Mouse (Mus musculus): ENCODE measurements around the gene Ube2o.
A peak's percentile ranks its signal among the peaks of the same experiment; 100 is the strongest.

The Ube2o gene

DNA sequence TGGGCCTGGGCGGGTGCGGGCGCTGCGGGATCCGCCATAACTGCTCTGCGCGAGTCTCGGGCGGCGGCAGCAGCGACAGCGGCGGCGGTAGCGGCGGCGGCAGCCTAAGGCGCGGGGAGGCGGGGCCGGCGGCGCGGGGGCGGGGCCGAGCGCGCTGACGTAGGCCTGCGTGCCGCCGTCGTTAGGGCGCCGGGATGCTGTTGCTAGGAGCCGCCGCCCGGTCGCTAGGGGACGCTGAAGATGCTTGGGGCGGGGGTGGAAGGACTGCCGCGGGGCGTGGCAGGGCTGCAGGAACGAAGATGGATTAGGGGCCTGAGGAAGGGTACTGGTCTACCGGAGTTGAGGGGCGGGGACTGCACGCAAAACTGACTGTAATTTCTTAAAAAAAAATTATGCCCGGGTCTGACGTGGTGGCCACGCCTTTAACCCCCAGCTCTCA is at the start of gene Ube2o:
Gene Ube2o (minus strand): TSS at position 72 of the 439 bp plus-strand sequence.
- peak; percentile 42 for DNase-seq (ENCODE audit: low spot score)

DNA sequence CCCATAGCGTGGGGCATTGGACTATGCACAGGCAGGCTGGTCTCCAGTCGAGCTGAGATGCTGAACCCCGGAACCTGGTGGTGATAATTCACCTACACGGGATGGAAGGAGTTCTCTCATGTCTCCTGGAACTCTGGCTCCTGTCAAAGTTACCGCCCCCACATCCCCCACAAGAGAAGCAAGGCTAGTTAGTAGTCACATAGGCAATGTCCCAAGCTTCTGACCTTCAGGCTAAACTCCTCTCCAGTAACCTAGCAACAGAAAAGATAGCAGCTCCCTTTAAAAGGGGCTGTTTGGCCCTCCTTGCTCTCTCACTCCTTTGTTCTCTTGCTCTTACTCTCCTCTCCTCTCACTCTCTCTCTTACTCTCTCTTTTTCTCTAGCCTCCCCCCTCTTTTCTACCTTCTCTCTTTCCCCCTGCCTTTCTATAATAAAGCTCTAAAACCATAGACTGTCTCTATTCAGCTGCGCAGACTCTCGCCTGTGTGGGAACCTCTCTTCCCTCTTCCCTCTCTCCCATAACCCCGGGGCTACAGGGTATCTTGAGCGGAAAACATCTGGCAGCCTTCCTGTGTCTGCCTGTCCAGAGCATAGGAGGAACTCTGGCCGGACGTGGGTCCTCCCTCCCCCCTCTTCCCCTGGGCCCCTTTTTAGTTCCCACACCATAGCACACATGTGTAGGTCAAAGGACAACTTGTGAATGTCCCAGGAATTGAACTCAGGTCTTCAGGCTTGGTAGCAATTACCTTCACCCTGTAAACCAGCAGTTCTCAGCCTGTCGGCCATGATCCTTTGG is 49.1 kb upstream of the Ube2o start:
- no peak for DNase-seq (ENCODE audit: low spot score)

DNA sequence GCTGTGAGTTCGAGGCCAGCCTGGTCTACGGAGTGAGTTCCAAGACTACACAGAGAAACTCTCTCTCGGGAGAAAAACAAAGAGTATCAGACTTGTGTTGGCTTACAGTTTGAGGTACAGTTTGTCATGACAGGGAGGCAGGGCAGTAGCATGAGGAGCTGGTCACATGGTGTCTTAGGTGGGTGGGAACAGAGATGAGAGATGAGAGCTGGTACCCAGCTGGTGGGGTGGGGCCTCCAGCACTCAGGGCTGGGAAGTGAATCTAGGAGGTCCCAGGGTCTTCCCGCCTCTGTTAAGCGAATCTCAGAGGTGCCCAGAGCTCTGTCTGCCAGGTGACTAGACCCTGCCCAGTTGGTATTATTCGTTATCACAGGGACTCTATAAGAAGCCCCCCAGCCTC is 48.2 kb upstream of the Ube2o start:
- no peak for DNase-seq (ENCODE audit: low spot score)

DNA sequence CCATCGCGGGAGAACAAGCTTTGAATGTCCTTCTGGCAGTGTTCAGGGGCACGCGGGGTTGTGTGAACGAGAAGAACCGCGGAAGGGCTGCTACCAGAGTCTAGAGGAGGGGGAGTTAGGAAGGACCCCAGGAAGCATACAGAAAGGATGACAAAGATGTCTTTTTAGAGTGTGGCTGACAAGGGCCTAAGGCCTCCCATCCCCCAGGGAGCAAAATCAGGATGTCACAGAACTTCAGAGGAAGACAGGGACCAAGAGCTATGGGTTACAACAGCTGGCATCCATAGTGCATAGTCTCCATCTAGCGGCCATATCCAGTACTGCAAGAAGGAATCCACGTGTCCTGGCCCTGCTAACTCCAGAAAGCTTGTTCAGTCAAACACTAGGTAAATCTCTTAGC is 47.5 kb upstream of the Ube2o start:
- DNase-seq (ENCODE audit: low spot score): peak; percentile 83

DNA sequence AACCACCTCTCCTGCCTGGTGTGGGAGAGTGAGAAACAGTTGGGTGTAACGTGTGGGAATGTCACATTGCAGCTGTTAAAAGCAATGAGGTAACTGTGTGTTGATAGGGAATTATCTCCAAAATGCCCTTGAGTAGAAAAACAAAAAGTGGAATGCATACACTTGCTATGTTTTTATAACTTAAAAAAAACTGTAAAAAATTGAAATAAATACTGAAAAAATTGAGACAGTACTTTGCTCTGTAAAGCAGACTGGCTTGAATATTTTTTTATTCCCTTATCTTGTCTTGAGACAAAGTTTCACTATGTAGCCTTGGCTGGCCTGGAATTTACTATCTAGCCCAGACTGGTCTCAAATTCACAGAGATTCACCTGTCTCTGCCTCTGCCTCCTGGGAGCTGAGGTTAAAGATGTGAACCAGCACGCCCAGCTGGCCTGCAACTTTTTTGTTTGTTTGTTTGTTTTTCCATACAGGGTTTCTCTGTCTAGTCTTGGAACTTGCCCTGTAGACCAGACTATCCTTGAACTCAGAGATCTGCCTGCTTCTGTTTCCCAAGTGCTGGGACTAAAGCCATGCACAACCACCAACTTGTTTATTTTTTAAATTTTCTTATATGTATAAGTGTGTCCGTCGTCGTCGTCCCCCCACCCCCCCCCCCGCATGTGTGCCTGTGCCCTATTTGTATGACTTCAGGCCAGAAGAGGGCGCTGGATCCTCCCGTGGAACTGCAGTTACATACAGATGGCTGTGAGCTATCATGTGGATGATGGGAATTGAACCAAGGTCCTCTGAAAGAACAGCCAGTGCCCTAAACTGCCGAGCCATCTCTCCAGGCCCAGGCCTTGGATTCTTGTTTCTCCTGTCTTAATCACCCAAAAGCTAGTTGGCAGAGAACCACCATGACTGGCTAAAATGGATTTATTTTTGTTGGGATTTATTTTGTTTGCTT is 46.1 kb upstream of the Ube2o start:
- no peak for DNase-seq (ENCODE audit: low spot score)

DNA sequence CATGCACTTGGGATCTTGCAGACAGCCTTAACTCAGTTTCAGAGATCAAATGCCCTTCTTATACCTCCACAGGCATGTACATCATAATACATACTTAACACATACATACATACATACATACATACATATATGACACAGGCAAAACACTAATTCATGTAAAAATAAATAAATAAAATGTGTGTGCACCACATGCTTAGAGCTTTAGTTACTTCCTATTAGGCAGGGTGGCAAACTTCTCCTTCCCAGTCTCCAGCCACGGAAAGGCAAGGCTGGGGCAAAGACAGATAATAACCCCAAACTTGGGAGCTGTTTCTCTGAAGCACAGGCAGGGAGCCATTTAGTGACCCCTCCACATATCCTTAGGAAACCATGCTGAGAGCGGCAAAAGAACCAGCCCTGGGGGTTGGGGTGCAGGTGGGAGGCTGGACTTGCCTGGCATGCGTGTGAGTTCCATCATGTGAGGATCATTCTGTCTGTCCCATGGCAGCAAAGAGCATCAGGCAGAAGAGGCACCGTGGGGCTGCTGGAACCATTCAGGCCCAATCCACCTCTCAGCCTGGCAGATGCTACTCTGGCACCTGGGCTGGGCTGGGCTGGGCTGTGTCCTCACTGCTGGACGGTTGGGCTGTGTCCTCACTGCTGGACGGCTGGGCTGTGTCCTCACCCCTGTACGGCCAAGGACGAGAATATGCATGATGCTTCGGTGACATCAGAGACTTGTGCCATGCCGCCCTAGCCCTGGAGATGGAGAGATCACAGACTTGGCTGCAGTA is 45.2 kb upstream of the Ube2o start, which contains the start of gene Rhbdf2:
Gene Rhbdf2 (minus strand): TSS at position 721 of the 773 bp plus-strand sequence.
- DNase-seq (ENCODE audit: low spot score): no peak

DNA sequence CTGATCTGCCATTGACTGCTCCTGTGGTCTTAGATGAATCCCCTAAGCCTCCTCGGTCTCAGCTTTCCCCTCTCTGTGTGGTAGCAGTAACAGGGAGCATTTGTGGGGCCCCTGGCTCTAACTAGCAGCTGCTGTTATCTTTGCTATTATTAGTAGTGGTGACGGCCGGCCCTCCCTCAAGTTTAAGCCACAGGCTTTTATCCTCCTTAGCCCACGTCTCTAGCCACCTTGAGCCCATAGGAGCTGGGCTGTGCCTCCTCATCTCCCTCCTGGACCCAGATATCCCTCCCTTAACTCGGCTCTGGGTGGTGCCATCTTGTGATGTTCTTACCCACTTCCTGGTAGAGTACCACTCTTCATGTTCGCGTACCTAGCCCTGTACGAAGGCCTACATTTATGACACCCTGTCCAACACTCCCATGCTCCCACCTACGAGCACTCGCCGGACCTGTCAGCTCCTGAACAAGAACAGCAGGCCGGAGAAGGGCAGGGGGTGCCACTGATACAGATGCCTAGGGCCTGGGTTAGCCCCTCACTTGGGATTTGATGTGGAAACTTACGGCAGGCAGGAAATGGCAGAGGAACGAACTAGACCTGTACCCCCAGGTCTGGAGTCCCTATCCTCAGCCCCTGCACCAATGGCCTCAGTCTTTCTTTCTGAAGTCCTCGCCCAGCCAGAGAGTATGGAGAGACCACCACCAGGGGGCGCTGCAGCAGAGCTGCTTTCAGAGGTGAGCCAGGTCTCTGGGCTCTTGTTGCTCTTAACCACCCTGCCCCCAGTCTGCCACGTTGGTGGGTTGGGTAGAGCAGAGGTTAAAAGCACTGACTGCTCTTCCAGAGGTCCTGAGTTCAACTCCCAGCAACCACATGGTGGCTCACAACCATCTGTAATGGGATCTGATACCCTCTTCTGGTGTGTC is 44.1 kb upstream of the Ube2o start:
- DNase-seq (ENCODE audit: low spot score): no peak

DNA sequence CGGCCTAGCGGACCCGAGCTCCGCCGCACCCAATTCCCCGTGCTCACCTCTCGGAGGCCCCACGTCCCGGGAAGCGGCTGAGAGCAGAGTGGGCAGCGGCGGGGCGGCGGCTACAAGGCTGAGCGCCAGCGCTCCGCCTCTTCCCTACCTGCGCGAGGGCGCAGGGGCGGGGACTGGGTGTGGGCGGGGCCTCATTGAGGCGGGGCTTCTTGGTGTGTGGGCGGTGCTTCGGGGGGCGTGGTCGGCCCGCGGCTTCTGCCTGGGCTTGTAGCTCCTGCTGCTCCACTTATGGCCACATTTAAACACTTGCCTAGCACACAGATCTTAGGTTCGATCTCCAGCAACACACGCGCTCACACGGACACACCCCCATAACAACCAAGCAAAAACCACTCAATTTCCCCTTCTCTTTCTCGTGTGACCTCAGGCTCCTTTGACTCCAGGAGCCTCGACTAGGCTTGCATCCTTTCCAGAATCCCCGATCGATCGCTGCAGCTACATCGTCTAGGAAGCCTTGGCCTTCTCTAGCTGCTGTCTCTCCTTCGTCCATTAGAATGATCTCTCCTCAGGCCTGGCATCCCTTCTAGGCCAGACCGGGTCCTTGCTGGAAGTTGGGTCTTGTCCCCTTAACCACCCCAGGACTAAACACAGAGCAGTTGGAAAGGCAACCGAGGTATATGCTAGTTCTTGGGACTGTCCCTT is 43.0 kb upstream of the Ube2o start:
- no peak for DNase-seq (ENCODE audit: low spot score)

DNA sequence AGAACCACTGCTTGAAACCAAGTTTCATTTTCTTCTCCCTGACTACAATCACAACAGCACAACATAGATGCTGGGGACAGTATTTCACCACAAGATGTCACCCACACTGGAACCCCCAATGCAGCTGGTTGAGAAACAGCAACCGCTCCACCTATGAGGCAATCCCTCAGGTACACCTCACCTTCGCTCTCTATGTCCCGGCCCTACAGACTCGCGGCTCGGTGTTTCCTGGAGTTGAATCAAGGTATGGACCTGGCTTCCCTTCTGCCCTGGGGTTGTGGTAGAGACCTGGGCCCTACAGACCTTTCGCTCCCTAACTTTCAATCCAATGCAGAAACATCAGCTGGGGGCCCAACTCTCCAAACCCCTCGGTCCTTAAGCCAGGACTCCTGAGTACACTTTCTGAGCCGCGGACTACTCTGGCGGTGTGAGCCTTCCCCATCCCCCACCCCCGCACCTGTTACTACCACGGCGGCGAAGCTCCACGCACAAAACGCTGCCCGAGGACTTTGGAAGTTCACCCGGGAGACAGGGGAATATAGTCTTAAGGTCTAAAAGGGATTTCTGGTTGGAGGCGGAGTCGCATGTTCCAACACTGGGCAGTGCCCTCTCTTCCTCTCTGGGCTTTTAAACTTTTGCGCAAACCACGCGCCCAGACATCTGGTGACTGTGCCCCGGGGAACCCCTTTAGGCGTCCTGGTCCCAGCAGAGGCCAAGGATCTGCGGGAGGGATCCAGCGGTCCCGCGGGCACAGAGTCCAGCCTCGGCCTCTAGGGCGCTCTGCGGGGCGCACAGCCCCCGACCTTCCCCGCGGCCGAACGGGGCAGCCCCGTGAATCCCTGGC is 42.3 kb upstream of the Ube2o start:
- DNase-seq (ENCODE audit: low spot score): no peak

DNA sequence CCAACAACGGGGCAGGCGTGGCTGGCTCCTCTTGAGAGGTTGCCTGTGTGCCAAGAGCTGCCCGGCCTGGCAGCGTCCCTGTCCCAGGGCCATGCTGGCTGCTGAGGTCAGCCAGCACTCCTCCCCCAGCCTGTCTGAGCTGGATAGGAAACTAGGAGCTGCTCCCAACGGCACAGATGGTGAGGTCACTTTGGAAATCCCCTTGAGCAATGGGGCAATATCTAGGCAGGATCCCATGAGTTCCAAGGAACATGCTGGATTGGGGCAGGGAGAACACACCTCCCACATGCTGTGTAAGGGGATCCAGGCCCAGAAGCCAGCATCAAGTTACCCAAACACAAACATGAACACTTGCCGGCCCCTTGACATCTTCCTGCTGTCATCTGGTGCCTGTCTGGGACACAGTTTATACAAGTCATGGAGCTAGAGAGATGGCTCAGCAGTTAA is 40.0 kb upstream of the Ube2o start:
- no peak for DNase-seq (ENCODE audit: low spot score)

DNA sequence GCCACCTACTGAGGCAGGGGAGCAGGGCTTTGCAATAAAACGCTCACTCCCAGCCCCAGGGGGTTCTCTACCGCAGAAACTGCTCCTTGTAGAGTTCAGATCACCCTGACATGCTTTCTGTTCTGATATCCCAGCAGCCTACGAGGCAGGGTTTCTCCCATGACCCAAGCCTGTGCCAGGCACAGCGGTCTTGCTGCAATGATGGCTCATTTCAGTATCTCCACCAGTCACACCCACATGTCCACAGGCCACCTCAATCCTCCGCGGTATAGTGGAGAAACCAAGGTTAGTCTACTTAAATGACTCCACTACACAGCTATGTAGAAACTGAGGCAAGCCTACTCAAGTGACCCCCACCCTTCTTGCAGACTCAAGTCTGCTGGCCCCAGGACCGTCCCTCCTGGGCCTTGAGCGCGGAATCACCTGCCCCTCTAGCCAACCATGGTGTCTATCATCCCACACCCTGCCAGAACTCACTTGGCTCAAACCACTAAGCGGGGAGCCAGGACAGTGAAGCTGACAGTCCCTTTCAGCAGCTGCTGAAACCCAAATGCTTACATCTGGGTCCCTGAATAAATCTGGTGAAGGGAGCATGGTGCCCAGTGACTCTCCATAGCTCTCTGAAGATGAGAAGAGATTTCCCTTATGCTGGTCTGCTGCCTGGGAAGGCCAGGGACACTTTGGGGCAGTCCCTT is 39.5 kb upstream of the Ube2o start:
- DNase-seq (ENCODE audit: low spot score): no peak

DNA sequence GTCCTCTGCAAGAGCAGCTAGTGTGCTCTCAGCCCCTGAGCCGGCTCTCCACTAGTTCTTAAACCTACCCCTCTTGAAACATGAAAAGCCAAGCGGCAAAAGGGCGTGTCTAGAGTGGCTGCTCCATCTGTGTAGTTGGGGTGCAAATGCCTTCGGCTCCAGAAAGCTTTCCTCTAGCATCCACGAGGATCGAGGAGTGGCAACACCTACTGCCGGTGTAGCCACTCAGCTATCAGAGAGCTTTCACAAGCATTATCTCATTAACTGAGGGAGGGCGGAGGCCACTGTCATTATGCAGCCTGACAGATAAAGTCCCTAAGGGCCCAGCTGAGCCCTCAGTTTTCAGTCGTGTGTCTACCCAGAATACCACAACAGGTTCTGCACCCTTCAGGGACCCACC is 38.8 kb upstream of the Ube2o start:
- DNase-seq (ENCODE audit: low spot score): no peak

DNA sequence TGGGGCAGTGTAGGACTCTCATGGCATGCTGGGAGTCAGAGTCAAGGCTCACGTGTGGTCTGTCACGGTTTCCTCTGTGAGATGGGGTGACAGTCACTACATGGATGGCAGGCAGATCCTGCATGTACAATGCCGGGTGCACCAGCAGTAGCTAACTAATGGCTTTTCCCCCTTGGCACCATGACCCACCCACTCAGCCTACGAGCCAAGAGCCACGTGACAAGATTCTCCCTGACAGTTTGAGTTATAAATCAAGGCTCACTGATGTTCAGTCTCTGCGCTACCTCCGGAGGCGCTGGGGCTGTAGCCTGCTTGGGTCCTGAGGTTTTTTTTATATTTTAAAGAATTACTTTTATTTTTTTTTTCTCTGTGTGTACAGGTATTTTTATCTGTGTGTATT is 38.3 kb upstream of the Ube2o start:
- no peak for DNase-seq (ENCODE audit: low spot score)

DNA sequence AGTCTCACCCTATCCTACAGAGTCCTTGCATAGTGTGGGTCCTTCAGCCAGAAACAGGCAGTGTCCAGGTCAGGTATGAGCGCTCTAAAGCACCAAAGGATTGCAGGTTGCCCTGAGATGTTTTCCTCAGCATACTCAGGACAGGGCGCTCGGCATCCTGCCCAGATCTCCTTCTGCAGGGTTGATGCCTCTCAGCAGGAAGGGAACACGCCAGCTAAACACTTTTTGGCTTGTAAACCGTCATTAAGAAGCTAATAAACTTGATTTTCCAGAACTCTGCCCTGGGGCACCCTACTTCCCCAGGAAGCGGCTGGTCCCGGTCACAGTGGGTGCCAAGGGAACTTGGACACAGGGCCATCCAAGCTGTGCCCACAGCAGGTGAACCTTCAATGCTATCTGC is 37.9 kb upstream of the Ube2o start:
- DNase-seq (ENCODE audit: low spot score): no peak

DNA sequence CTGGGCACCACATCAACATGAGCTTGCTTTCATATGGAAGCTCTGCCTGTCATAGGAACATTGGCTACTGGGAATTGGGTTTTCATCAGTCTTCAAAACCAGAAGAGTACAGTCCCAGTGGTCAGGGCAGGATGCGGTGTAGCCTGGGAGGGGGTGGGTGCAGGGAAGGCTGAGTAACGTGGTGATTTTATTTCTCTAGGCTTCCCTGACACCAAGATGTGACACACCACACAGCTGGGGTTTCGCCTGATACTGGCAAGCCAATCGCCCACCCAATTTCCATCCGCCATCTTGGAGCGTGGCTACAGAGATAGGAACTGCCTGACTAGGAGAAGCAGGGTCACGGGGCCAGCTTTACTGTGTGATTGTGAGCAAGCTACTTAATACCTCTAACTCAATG is 37.4 kb upstream of the Ube2o start:
- no peak for DNase-seq (ENCODE audit: low spot score)

DNA sequence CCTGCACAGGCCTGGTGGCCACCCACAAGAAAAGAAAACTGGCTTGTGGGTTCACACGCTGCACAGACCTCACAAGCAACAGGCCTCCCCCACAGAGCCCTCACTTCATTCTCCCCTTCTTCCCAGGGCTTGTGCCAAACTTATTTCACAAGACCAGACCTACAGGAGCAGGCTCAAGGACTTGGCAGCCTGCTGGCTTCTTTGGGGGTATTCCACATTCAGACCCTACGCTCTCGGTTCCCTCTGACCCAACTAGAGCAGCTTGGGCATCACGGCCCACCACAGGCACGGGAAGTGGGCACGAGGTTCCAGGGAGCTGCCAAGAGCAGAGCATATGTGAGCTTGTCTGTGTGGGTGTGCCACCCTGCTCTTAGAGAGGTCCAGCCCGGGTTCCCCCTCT is 36.4 kb upstream of the Ube2o start:
- DNase-seq (ENCODE audit: low spot score): no peak

DNA sequence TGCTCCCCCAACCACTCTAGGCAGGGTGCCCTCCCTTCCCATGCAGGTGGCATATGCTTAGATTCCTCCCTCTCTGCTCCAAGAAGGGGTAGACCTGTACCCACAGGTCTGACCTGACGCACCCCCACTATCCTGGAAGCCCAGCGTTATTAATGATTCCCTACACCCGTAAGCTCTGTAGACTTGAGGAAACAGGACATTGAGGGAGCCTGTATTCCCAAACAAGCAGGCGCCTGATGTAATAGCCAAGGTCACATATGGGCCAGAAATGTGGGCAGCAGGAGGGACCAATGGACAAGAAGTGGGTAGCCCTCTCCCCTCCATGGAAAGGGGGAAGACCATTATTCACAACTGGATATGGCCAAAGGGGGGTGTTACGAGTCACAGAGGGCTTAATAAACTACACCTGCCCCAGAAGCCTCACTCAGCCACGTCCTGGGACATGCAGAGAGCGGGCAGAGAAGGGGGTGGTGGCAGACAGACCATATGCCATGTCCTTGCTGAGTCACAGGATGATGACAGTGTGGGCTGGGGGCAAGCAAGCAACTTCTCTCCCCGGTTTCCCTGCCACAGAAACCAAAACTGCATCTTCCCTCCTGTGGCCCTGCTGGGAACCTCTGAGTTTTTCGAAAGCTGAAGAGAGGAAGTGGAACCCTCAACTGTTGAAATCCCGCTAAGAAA is 35.3 kb upstream of the Ube2o start:
- no peak for DNase-seq (ENCODE audit: low spot score)

DNA sequence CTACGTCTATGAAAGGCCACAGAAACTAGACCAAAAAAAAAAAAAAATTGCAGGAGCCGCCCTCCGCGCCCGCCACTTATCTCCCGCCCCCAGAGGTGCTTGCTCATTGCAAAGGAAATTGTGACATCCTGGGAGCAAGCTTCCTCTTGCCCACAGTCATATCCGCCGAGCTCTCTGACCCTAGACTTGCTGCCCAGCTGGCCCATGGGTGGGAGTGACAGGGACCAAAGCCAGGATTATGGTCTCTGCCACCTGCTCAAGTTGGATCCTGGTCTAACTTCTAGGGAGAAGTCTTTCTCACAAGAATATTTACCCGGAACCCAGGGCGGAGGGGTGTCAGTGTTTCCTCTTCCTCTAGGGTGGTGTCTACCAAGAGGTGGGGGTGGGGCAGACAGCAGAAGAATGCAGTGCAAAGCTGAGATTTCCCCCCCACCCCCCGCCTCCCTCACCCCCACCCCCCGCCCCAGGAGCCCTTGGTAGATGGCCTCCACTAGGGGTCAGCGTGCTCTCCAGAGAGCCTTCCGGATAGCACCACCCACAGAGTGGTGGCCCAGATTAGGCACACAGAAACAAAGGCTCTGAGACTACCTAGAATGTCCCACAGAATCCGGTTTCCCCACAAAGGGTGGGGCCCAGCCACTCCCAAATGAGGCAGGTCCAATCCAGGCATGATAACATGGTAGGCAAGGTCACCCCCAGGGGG is 34.6 kb upstream of the Ube2o start:
- no peak for DNase-seq (ENCODE audit: low spot score)

Data from layer of hippocampus, adult 9-10 months (tissue).